Mouse (Mus musculus): ENCODE measurements around the gene Slc2a10. TPM values are rescaled to one million over a fixed set of nuclear protein-coding genes. Genes with fewer than 3 reads are reported as not detected.

Gene Slc2a10
- polyA plus RNA-seq (2015; fragmentation: Illumina TruSeq; extraction: RNeasy Lipid Tissue Mini Kit (QIAGEN cat#74804); ENCODE audit: insufficient read depth, low read depth, low replicate concordance), result 1.2 TPM

GRCm38 (mm10) chr2:165503259-165504203, at the start of gene Slc2a10:
Slc2a10 (plus strand) TSS chr2:165503787.

GRCm38 (mm10) chr2:165473003-165473402, 30.6 kb upstream of the Slc2a10 start, which contains the start of gene Slc13a3:
Slc13a3 (minus strand) TSS chr2:165473230.

GRCm38 (mm10) chr2:165492648-165493553, 10.7 kb upstream of the Slc2a10 start, which contains the start of gene Trp53rka:
Trp53rka (minus strand) TSS chr2:165493324.

Other genes with a start within 250 kb of the Slc2a10 start
- 57.6 TPM for gene Slc35c2, start 215.9 kb upstream of the Slc2a10 start, polyA plus RNA-seq (2015; fragmentation: Illumina TruSeq; extraction: RNeasy Lipid Tissue Mini Kit (QIAGEN cat#74804); ENCODE audit: insufficient read depth, low read depth, low replicate concordance)
- gene Elmo2, start 177.3 kb upstream of the Slc2a10 start, polyA plus RNA-seq (2015; fragmentation: Illumina TruSeq; extraction: RNeasy Lipid Tissue Mini Kit (QIAGEN cat#74804); ENCODE audit: insufficient read depth, low read depth, low replicate concordance), result 9.0 TPM
- gene Zfp663, start 135.1 kb upstream of the Slc2a10 start, polyA plus RNA-seq (2015; fragmentation: Illumina TruSeq; extraction: RNeasy Lipid Tissue Mini Kit (QIAGEN cat#74804); ENCODE audit: insufficient read depth, low read depth, low replicate concordance), result not detected
- 0.55 TPM for gene Zfp334, start 115.5 kb upstream of the Slc2a10 start, polyA plus RNA-seq (2015; fragmentation: Illumina TruSeq; extraction: RNeasy Lipid Tissue Mini Kit (QIAGEN cat#74804); ENCODE audit: insufficient read depth, low read depth, low replicate concordance)
- not detected for gene Ocstamp, start 103.4 kb upstream of the Slc2a10 start, polyA plus RNA-seq (2015; fragmentation: Illumina TruSeq; extraction: RNeasy Lipid Tissue Mini Kit (QIAGEN cat#74804); ENCODE audit: insufficient read depth, low read depth, low replicate concordance)
- gene Slc13a3, start 30.6 kb upstream of the Slc2a10 start, polyA plus RNA-seq (2015; fragmentation: Illumina TruSeq; extraction: RNeasy Lipid Tissue Mini Kit (QIAGEN cat#74804); ENCODE audit: insufficient read depth, low read depth, low replicate concordance), result 0.44 TPM
- gene Trp53rka, start 10.5 kb upstream of the Slc2a10 start, polyA plus RNA-seq (2015; fragmentation: Illumina TruSeq; extraction: RNeasy Lipid Tissue Mini Kit (QIAGEN cat#74804); ENCODE audit: insufficient read depth, low read depth, low replicate concordance), result 6.7 TPM
- gene Eya2, start 91.2 kb downstream of the Slc2a10 start, polyA plus RNA-seq (2015; fragmentation: Illumina TruSeq; extraction: RNeasy Lipid Tissue Mini Kit (QIAGEN cat#74804); ENCODE audit: insufficient read depth, low read depth, low replicate concordance), result 2.9 TPM